Mouse (Mus musculus) embryonic facial prominence, embryonic 10.5 days (tissue): ENCODE results near the gene Vps52. TPM values are rescaled to one million over a fixed set of nuclear protein-coding genes. Genes with fewer than 3 reads are reported as not detected.

Experiments
- polyA plus RNA-seq: library from polyadenylated mRNA; unstranded; fragments of >200 nt; fragmentation: Nextera tagmentation; extraction: Ambion mirVana; gene quantifications from 2 replicates; pipeline ENCODE4 v1.2.1, GENCODE M21; 2016

Vps52 gene
- polyA plus RNA-seq, 1 experiment from 2014 or later, result 48.2 TPM

Other genes starting within 250 kb of the Vps52 start
- 28.0 and 28.5 TPM in 2 replicates for gene March2, start 237.1 kb upstream of the Vps52 start, polyA plus RNA-seq
- gene Rab11b, start 195.3 kb upstream of the Vps52 start, polyA plus RNA-seq, result 342 and 347 TPM in 2 replicates
- gene Angptl4, start 174.0 kb upstream of the Vps52 start, polyA plus RNA-seq, result 33.4 and 39.0 TPM in 2 replicates
- gene Kank3, start 145.3 kb upstream of the Vps52 start, polyA plus RNA-seq, result 25.4 and 29.5 TPM in 2 replicates
- 866 and 898 TPM in 2 replicates for gene Rps28, start 131.2 kb upstream of the Vps52 start, polyA plus RNA-seq
- 469 and 477 TPM in 2 replicates for gene Ndufa7, start 131.2 kb upstream of the Vps52 start, polyA plus RNA-seq
- 97.8 and 98.9 TPM in 2 replicates for gene Cd320, start 112.7 kb upstream of the Vps52 start, polyA plus RNA-seq
- not detected in 2 replicates for gene Gm7029, start 82.0 kb upstream of the Vps52 start, polyA plus RNA-seq
- gene Kifc1, start 65.2 kb upstream of the Vps52 start, polyA plus RNA-seq, result 7.0 and 8.5 TPM in 2 replicates
- gene Platr17, start 50.7 kb upstream of the Vps52 start, polyA plus RNA-seq, result 0.27 and 0.45 TPM in 2 replicates
- gene Daxx, start 46.4 kb upstream of the Vps52 start, polyA plus RNA-seq, result 80.0 and 84.9 TPM in 2 replicates
- gene Tapbp, start 39.9 kb upstream of the Vps52 start, polyA plus RNA-seq, result 9.9 and 11.8 TPM in 2 replicates
- 19.6 and 21.1 TPM in 2 replicates for gene Zbtb22, start 39.9 kb upstream of the Vps52 start, polyA plus RNA-seq
- gene Rgl2, start 26.3 kb upstream of the Vps52 start, polyA plus RNA-seq, result 40.2 and 41.0 TPM in 2 replicates
- 233 and 235 TPM in 2 replicates for gene Pfdn6, start 15.5 kb upstream of the Vps52 start, polyA plus RNA-seq
- 62.1 and 66.0 TPM in 2 replicates for gene Wdr46, start 15.2 kb upstream of the Vps52 start, polyA plus RNA-seq
- 3.6 and 4.5 TPM in 2 replicates for gene B3galt4, start 4.3 kb upstream of the Vps52 start, polyA plus RNA-seq
- gene Rps18, start 189 bp downstream of the Vps52 start, polyA plus RNA-seq, result 1,569 and 1,593 TPM in 2 replicates
- 8.4 and 13.4 TPM in 2 replicates for gene H2-K1, start 44.5 kb downstream of the Vps52 start, polyA plus RNA-seq
- gene Ring1, start 68.9 kb downstream of the Vps52 start, polyA plus RNA-seq, result 11.0 and 11.6 TPM in 2 replicates
- gene H2-Ke6, start 72.2 kb downstream of the Vps52 start, polyA plus RNA-seq, result 41.4 and 44.8 TPM in 2 replicates
- gene Slc39a7, start 75.9 kb downstream of the Vps52 start, polyA plus RNA-seq, result 167 and 177 TPM in 2 replicates
- gene Rxrb, start 76.0 kb downstream of the Vps52 start, polyA plus RNA-seq, result 44.7 and 47.9 TPM in 2 replicates
- gene Col11a2, start 83.6 kb downstream of the Vps52 start, polyA plus RNA-seq, result 1.0 and 1.2 TPM in 2 replicates
- gene H2-Oa, start 136.5 kb downstream of the Vps52 start, polyA plus RNA-seq, result 0.31 and 0.69 TPM in 2 replicates
- 4.2 and 4.8 TPM in 2 replicates for gene H2-DMa, start 163.7 kb downstream of the Vps52 start, polyA plus RNA-seq
- gene Brd2, start 166.8 kb downstream of the Vps52 start, polyA plus RNA-seq, result 141 and 144 TPM in 2 replicates
- gene H2-DMb2, start 187.5 kb downstream of the Vps52 start, polyA plus RNA-seq, result 0.17 and 0.28 TPM in 2 replicates
- gene H2-DMb1, start 197.3 kb downstream of the Vps52 start, polyA plus RNA-seq, result 0.52 and 0.55 TPM in 2 replicates
- gene Tap1, start 231.7 kb downstream of the Vps52 start, polyA plus RNA-seq, result 2.8 and 2.9 TPM in 2 replicates
- 0.57 and 0.93 TPM in 2 replicates for gene Psmb9, start 232.0 kb downstream of the Vps52 start, polyA plus RNA-seq
- 1.3 and 1.7 TPM in 2 replicates for gene Psmb8, start 241.9 kb downstream of the Vps52 start, polyA plus RNA-seq
- 0.56 and 1.1 TPM in 2 replicates for gene Tap2, start 247.7 kb downstream of the Vps52 start, polyA plus RNA-seq